Mouse (Mus musculus) limb, embryonic 12.5 days (tissue): ENCODE data around the gene Glipr1. TPM values are rescaled to one million over a fixed set of nuclear protein-coding genes. Genes with fewer than 3 reads are reported as not detected.

Source experiments
- ATAC-seq: fragments of 200-750 bp; cut with Nextera tagmentation; 2 replicates; pipeline ENCODE4 v1.8.0; 2017; ENCODE audit warnings: low read depth, moderate TSS enrichment; ENCODE audit not compliant: insufficient number of reproducible peaks, insufficient read depth, low FRiP score, low TSS enrichment
- H3K27ac ChIP-seq: fragments of 300-500 bp; sonication (generic); 2 replicates; pipeline ENCODE4 v1.5.1; 2016; ENCODE audit warnings: mild to moderate bottlenecking, moderate library complexity
- H3K27me3 ChIP-seq: fragments of 300-500 bp; sonication (generic); 2 replicates; pipeline ENCODE4 v1.6.1; 2016; ENCODE audit warnings: mild to moderate bottlenecking, moderate library complexity
- H3K36me3 ChIP-seq: fragments of 300-500 bp; sonication (generic); 2 replicates; pipeline ENCODE4 v1.6.1; 2016; ENCODE audit warnings: mild to moderate bottlenecking, moderate library complexity
- H3K4me1 ChIP-seq: fragments of 300-500 bp; sonication (generic); replicated peaks from 2 replicates; pipeline ENCODE4 v1.6.1; 2016
- H3K4me2 ChIP-seq: fragments of 300-500 bp; sonication (generic); 2 replicates; pipeline ENCODE4 v1.6.1; 2016; ENCODE audit warnings: mild to moderate bottlenecking, moderate library complexity
- H3K4me3 ChIP-seq: fragments of 300-500 bp; sonication (generic); replicated peaks from 2 replicates; pipeline ENCODE4 v1.5.1; 2016; ENCODE audit warnings: mild to moderate bottlenecking
- H3K9ac ChIP-seq: fragments of 300-500 bp; sonication (generic); replicated peaks from 2 replicates; pipeline ENCODE4 v1.6.1; 2016; ENCODE audit warnings: mild to moderate bottlenecking, moderate library complexity
- H3K9me3 ChIP-seq: fragments of 300-500 bp; sonication (generic); 2 replicates; pipeline ENCODE4 v1.6.1; 2016; ENCODE audit warnings: mild to moderate bottlenecking, moderate library complexity
- WGBS: fragments of 180-500 bp; shearing (Covaris S2); methylation state at CpG from one replicate; pipeline ENCODE4 v1.1.7; 2016; 5-methylcytosine and 5-hydroxymethylcytosine counted together
- polyA plus RNA-seq: library from polyadenylated mRNA; unstranded; fragments of >200 nt; fragmentation: Nextera tagmentation; extraction: Ambion mirVana; gene quantifications from 2 replicates; pipeline ENCODE4 v1.2.1, GENCODE M21; 2016

Glipr1 gene
- polyA plus RNA-seq, 1 experiment from 2014 or later = 1.8 TPM

DNA sequence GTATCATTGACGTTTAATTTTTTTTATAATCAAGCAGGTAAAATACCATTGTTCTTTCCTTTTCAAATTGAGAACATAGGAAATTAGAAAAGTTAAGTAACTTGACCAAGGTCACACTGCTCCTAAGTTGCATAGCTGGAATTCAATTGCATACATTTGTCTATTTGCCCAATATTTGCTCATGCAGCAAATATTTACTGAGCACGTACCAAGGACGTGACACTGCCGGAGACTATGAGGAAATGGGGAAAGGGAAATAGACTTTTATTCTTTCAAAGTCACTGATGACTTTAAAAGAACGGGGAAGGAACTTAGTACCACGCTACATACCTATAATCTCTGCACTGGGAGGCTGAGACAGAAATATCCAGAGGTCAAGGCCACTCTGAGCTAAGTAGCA is 42.0 kb downstream of the Glipr1 start:
- Histone ChIP-seq H3K4me3 (no peak overlapping the region), H3K4me2 (no peak overlapping the region), H3K9me3 (no peaks in the 10 kb centered on the region), H3K9ac (no peak overlapping the region), H3K4me1 (0 out of 2 replicates have a peak, but pooled peaks cover 3% of the 10 kb centered on the region), H3K36me3 (no peaks in the 10 kb centered on the region), H3K27me3 (no peaks in the 10 kb centered on the region), H3K27ac (no peak overlapping the region)
- ATAC-seq = no peak
- 88% methylated on average over 6 of the region's 6 CpGs for WGBS

DNA sequence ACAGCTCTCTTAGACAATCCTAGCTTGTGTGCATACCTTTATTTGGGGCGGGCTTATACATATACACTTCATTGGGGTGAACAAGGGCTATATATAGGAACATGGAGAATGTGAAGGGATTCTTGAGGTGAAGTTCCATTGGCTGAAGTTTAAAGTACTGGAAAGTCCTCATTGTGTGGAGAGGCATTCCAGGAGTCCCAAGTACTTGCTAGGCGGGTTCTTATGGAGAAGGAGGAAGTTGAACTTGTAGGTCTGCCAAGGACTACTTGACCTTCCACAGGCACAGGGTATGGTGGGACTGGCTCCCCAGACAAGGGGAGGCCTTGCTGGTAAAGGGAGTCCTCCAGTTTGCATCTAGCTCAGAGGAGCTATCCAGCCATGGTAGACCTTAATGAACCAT is 43.1 kb downstream of the Glipr1 start:
- Histone ChIP-seq H3K27ac (no peak overlapping the region), H3K27me3 (no peaks in the 10 kb centered on the region), H3K4me3 (no peak overlapping the region), H3K36me3 (no peaks in the 10 kb centered on the region), H3K4me2 (no peak overlapping the region), H3K4me1 (0 out of 2 replicates have a peak, but pooled peaks cover 3% of the 10 kb centered on the region), H3K9me3 (no peaks in the 10 kb centered on the region), H3K9ac (no peak overlapping the region)
- no peak for ATAC-seq
- WGBS = 75% methylated on average over 2 of the region's 2 CpGs

DNA sequence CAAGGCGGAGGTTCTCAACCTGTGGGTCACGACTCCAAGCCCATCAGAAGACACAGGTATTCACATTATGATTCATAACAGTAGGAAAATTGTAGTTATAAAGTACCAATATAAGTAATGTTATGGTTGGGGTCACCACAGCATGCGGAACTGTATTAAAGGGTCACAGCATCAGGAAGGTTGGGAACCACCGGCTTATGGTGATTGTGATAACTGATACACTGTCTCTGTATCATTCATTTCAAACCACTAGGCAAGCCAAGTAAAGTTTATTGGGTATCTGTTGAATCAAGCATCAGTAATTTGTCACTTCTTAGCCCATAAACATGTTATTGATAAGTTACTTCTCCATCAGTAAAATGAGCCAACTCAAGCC is 44.4 kb downstream of the Glipr1 start:
- Histone ChIP-seq H3K27ac (no peak overlapping the region), H3K4me1 (0 out of 2 replicates have a peak, but pooled peaks cover 3% of the 10 kb centered on the region), H3K9ac (no peak overlapping the region), H3K4me3 (no peak overlapping the region), H3K27me3 (no peaks in the 10 kb centered on the region), H3K4me2 (no peak overlapping the region), H3K36me3 (no peaks in the 10 kb centered on the region), H3K9me3 (no peaks in the 10 kb centered on the region)
- 0 out of 2 replicates have a peak, but pooled peaks have one; percentile 39 for ATAC-seq
- WGBS = 41% methylated on average over 4 of the region's 4 CpGs

DNA sequence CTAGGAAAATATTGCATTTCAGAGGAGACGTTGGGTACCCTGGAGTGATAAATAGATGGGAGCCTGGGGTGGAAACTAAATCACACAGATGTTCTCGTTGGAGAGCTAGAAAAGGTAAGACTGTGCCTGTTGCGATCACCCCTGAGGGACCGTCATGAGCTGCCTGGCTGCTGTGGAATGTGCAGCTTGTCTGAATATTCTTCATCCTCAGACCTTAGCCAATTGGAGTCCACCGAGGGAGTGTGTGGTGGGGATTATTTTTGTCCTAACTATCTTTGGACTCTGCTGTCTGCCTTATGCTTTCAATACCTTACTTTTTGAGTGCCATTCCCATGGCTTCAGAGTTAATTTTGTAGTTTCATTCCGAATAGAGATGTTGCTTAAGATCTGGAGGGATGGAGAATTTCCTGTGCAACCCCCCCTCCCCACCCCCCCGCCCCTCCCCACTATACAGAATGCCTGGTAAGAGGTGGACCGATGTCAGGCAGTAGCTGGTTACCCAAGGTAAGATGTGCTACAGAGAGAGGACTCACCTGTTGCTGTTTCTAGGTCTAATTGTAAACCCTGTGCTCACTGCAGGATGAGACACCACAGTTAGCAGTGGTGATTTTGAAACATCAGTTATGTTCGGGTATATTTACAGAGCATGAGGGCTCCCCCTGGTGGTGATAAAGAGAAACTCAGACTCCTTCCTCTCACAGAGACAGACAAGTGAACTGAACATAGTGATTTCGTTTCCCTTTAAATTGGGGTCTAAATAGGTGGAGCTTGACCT is 45.0 kb downstream of the Glipr1 start:
- no peak overlapping the region for H3K4me2 ChIP-seq
- H3K9me3 ChIP-seq = no peaks in the 10 kb centered on the region
- H3K27ac ChIP-seq = no peak overlapping the region
- no peaks in the 10 kb centered on the region for H3K36me3 ChIP-seq
- H3K4me1 ChIP-seq = 0 out of 2 replicates have a peak, but pooled peaks cover 3% of the 10 kb centered on the region
- no peak overlapping the region for H3K9ac ChIP-seq
- ATAC-seq = peak; percentile 63; the same call in 1 of the 2 replicates
- 61% methylated on average over 10 of the region's 10 CpGs for WGBS
- no peaks in the 10 kb centered on the region for H3K27me3 ChIP-seq
- H3K4me3 ChIP-seq = no peak overlapping the region

DNA sequence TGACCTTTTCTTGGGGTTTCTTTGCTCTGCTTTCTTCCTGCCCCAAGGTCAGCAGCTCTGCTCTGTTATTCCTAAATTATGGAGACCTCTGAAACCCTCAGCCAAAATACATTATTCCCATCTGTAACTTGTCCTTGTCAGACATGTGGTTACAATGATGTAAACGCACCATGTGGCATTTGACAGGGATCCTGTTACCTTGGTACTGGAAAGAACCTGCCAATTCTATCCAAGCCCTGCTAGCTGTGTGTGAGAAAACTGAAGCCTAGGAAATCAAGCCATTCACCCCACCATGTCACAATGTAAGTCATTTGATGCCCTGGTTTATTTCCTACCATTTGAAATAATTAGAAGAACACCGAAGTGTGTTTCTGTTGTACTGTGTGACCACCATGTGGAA is 46.6 kb downstream of the Glipr1 start:
- ATAC-seq = no peak
- Histone ChIP-seq H3K27ac (no peak overlapping the region), H3K27me3 (no peaks in the 10 kb centered on the region), H3K4me2 (no peak overlapping the region), H3K9me3 (no peaks in the 10 kb centered on the region), H3K4me3 (no peak overlapping the region), H3K9ac (no peak overlapping the region), H3K4me1 (0 out of 2 replicates have a peak, but pooled peaks cover 3% of the 10 kb centered on the region), H3K36me3 (no peaks in the 10 kb centered on the region)
- WGBS = 66% methylated on average over 2 of the region's 2 CpGs

- no peak for ATAC-seq
- Histone ChIP-seq H3K9ac (no peak overlapping the region), H3K4me3 (no peak overlapping the region), H3K36me3 (no peaks in the 10 kb centered on the region), H3K4me2 (no peak overlapping the region), H3K27ac (no peak overlapping the region), H3K27me3 (no peaks in the 10 kb centered on the region), H3K4me1 (no peaks in the 10 kb centered on the region), H3K9me3 (0 out of 2 replicates have a peak, but pooled peaks cover 2% of the 10 kb centered on the region)
- WGBS = 56% methylated on average over 4 of the region's 4 CpGs
These were observed 53.4 kb downstream of the Glipr1 start for GRCm38 (mm10) chr10:111949008-111949407.

GRCm38 (mm10) chr10:111948041-111948440 is 54.4 kb downstream of the Glipr1 start:
- no peak for ATAC-seq
- no peaks in the 10 kb centered on the region for H3K36me3 ChIP-seq
- no peak overlapping the region for H3K9ac ChIP-seq
- no peaks in the 10 kb centered on the region for H3K27me3 ChIP-seq
- WGBS = 87% methylated on average over 1 of the region's 1 CpGs
- no peak overlapping the region for H3K27ac ChIP-seq
- H3K4me3 ChIP-seq = no peak overlapping the region
- no peak overlapping the region for H3K4me2 ChIP-seq
- H3K9me3 ChIP-seq = 0 out of 2 replicates have a peak, but pooled peaks cover 2% of the 10 kb centered on the region
- no peaks in the 10 kb centered on the region for H3K4me1 ChIP-seq

- Histone ChIP-seq H3K36me3 (no peaks in the 10 kb centered on the region), H3K27ac (no peak overlapping the region), H3K27me3 (no peaks in the 10 kb centered on the region), H3K9ac (no peak overlapping the region), H3K4me3 (no peak overlapping the region), H3K9me3 (0 out of 2 replicates have a peak, but pooled peaks cover 2% of the 10 kb centered on the region), H3K4me1 (no peaks in the 10 kb centered on the region), H3K4me2 (no peak overlapping the region)
- no peak for ATAC-seq
- 66% methylated on average over 3 of the region's 3 CpGs for WGBS
These were observed 56.9 kb downstream of the Glipr1 start for GRCm38 (mm10) chr10:111945563-111945962.

DNA sequence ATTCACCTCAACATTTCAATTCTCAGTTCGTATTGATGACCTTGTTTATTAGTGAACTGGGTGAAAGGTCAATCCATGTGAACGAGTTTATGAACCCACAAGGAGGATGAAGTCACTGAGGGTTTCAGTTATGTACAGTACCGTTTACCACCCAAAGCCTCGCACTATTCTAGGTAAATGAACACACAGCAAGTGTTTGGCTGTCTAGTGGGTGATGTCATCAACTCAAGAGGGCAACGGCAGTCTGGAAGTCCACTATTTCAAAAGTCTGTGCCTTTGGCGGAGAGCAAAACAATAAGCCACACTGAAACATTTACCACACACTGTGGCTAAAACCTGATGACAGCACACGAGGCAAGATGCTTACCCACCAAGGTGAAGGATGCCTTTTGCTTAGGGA is 59.4 kb downstream of the Glipr1 start:
- H3K9me3 ChIP-seq = 0 out of 2 replicates have a peak, but pooled peaks cover 2% of the 10 kb centered on the region
- ATAC-seq = no peak
- H3K4me3 ChIP-seq = no peak overlapping the region
- H3K27me3 ChIP-seq = no peaks in the 10 kb centered on the region
- no peaks in the 10 kb centered on the region for H3K4me1 ChIP-seq
- no peak overlapping the region for H3K4me2 ChIP-seq
- WGBS = 85% methylated on average over 7 of the region's 7 CpGs
- no peak overlapping the region for H3K27ac ChIP-seq
- no peak overlapping the region for H3K9ac ChIP-seq
- no peaks in the 10 kb centered on the region for H3K36me3 ChIP-seq

DNA sequence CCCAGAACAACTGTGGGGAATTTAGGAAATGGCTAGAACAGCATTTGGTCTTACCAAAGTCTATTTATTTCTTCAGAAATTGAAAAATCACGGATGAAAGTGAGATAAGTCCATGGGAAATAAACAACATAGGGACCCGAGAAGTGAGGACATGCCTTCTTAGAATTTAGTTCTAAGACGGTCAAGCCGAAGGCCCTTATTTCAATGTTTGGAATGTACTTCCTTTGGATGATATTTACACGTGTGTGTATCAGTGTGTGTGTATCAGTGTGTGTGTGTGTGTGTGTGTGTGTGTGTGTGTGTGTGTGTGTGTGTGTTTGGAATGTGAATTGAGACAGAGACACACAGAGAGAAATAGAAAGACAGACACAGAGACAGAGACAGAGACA is 65.3 kb downstream of the Glipr1 start:
- Histone ChIP-seq H3K4me1 (no peaks in the 10 kb centered on the region), H3K4me2 (no peak overlapping the region), H3K9ac (no peak overlapping the region), H3K36me3 (no peaks in the 10 kb centered on the region), H3K27me3 (no peaks in the 10 kb centered on the region), H3K27ac (no peak overlapping the region), H3K4me3 (no peak overlapping the region), H3K9me3 (no peaks in the 10 kb centered on the region)
- WGBS = 84% methylated on average over 5 of the region's 5 CpGs
- no peak for ATAC-seq

DNA sequence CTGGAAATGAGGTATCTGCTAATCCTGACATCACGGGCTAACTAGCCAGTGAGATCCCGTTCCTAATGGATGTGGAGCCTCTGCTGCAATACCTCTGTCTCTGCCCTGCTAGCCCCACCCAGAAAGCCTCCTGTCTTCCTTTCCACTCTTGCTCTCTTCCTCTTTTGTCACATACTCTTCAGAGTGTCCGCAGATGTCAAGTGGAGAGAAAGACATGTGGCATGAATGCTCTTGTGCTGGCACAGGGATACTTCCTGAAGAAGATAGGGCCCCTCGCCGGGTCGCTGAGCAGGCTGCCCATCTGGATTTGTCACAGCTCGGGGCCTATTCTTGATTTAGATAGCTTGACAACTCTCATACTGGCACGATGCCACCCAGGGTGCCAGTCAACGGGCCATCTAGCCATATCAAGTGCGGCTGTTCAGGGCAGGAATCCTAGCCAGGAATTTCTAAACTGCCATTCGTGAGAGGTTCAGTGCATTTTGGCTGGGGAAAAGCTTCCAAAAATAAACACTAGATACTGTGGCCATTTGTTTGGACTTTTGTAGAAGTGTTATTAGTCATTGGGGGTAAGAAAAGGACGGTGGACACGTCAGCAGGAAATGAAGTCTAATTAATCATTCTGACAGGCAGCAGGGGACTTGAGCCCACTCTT is 65.8 kb downstream of the Glipr1 start:
- no peak for ATAC-seq

More for the DNA sequence above, 65.8 kb downstream of the Glipr1 start:
- no peaks in the 10 kb centered on the region for H3K4me1 ChIP-seq
- H3K4me2 ChIP-seq = no peak overlapping the region
- 65% methylated on average over 13 of the region's 13 CpGs for WGBS
- no peaks in the 10 kb centered on the region for H3K27me3 ChIP-seq
- H3K27ac ChIP-seq = no peak overlapping the region
- no peaks in the 10 kb centered on the region for H3K36me3 ChIP-seq
- H3K9me3 ChIP-seq = no peaks in the 10 kb centered on the region
- H3K4me3 ChIP-seq = no peak overlapping the region
- H3K9ac ChIP-seq = no peak overlapping the region
